Mouse (Mus musculus): ENCODE measurements around the gene Nlrc5.

Gene Nlrc5

DNA sequence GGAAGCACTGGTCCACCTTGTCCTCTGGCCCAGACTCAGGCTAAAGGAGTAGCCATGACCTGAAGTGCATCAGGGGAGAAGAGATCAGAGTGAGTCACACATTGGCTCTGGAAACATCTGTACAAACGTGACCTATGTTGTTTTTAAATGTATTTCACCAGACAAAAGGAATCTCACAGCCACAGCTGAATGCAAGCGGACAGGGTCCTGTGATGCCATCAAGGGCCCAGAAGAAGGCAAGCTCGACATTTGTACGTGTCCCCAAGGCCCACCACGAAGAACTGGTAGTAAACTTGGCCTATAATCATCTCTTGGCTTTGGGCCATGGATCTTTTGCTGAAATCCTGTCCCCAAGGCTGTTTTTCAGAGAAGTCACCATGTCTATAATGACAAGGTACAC lies 35.5 kb downstream of the Nlrc5 start:
- DNase-seq (ENCODE audit: low read depth, low spot score) = no peak

DNA sequence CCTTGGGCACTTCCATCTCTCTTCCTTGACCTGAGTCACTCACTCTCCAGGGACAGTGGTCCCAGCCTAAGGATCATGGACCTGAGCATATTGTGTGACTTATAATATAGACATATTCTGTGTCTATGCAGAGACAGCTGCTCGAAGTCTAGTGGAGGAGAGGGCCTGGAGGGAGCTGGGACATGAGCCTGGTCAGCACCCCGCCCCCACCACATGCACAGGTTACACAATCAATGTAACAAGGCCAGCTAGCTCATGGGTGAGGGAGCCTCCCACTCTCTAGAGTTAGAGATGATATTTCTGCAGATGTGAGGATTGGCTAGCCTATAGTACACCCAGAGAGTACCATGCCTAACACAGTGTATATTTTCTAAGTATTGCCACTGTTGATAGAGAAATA lies 36.6 kb downstream of the Nlrc5 start:
- DNase-seq (ENCODE audit: low read depth, low spot score) = no peak

DNA sequence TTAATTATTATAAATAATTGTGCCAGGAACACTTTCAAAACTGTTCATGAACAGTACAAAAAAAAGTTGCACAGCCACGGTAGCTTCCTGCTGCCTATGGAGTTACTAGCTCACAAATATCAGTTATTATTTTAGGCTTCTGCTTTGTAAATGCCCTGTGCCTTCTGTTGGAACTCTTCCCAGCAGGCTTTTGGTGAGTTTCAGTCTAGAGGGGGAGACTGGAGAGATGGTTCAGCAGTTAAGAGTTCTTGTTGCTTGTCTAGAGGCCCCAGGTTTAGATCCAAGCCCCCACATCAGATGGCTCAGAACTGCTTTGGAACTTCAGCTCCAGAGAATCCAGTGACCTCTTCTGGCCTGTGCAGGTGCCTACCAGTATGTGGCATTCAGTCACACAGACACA lies 37.1 kb downstream of the Nlrc5 start:
- DNase-seq (ENCODE audit: low read depth, low spot score) = no peak

DNA sequence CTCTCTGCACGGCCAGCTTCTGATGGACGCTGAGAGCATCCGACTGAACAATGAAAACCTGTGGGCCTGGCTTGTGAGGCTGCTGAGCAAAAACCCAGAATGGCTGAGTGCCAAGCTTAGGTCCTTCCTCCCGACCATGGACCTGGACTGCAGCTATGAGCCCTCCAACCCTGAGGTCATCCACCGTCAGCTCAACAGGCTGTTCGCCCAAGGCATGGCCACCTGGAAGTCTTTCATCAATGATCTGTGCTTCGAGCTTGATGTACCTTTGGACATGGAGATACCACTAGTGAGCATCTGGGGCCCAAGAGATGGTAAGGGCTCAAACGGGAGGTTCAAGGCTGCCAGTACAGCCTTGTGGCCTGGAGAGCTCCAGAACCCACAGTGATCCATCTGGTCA lies 38.6 kb downstream of the Nlrc5 start:
- DNase-seq (ENCODE audit: low read depth, low spot score) = no peak

DNA sequence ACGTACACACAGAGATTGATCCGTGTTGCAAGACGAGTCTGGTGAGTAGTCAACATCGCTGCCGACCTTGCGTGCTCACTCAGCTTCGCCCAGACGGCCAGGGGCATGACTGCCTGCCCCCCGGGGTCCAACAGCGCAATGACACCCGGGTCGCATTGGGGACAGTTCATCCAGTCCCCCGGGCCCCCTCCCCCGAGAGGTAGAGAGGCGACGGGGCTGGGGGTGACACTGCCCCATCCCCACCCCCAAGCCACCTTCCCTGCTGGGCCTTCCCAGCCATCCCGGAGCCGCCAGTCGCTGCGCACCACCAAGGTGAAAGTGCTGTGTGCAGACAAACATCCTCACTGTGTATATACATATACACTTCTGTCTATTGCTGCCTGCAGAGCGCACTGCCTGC lies 39.3 kb downstream of the Nlrc5 start:
- DNase-seq (ENCODE audit: low read depth, low spot score) = no peak

DNA sequence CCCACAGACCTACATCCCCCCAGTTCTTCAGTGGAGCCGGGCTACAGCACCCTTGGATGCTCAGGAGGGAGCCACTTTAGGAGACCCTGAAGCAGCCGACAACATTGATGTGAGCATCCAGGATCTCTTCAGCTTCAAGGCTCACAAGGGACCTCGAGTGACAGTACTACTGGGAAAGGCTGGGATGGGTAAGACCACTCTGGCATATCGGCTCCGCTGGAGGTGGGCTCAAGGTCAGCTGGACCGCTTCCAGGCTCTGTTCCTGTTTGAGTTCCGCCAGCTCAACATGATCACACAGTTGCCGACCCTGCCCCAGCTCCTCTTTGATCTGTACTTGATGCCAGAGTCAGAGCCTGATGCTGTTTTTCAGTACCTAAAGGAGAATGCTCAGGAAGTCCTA lies 41.6 kb downstream of the Nlrc5 start:
- no peak for DNase-seq (ENCODE audit: low read depth, low spot score)

DNA sequence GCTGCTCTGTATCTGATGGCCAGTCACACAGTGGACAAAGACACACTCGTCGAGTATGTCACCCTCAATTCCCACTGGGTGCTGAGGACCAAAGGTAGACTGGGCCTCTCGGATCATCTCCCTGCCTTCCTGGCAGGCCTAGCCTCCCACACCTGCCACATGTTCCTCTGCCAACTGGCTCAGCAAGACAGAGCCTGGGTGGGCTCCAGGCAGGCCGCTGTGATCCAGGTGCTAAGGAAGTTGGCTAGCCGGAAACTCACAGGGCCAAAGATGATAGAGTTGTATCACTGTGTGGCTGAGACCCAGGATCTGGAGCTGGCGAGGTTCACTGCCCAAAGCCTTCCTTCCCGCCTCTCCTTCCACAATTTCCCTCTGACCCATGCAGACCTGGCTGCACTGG lies 42.7 kb downstream of the Nlrc5 start:
- DNase-seq (ENCODE audit: low read depth, low spot score) = no peak

DNA sequence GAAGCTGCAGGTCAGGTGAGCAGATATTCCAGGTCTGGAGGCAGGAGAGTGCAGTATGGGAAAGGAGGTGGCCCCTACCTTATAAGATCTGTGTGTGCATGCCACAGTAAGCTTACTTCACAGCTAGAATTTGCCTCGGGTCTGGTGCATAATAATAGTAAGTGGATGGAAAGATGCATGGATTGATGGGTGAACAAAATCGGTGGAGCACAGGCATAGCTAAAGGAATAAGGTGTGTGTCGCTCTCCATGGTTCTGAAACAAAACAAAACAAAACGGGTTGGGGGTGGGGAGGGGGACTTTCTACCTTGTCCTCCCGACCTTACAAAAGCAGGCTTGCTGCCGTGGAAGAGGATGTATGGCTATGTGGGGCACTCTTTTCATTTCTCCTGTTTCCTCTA lies 47.9 kb downstream of the Nlrc5 start:
- peak; percentile 54 for DNase-seq (ENCODE audit: low read depth, low spot score)

DNA sequence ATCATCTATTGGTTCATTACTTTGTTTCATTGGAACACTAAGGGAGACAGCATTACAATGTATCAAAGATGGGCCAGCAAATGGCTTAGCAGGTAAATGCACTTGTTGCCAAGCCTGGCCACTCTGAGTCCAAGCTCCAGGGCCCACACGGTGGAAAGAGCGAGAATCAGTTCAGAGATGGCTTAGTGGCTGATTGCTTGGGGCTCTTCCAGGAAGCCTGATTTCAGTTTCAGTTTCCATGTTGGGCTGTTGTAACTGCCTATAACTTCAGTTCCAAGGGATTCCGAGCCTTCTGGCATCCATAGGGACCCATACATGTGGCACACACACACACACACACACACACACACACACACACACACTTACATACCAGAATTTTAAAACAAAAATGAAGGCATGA lies 51.1 kb downstream of the Nlrc5 start:
- DNase-seq (ENCODE audit: low read depth, low spot score) = no peak

DNA sequence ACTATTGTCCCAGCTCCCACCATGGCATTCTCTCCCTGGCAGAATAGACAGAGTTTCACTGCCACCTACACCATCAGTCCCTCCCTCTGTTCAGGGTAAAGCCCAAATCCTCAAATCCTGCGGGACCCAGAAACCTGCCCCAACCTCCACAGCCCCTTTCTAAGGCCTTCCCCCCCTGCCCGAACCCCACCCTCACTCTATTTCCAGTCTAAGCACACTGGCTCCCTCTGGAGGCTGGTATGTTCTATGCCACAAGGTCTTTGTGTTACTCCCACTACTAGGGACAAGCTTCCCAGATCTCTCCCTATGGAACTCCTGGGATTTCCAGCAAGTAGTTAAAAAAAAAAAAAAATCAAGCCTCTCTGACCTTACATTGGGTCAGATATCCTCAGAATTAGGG lies 51.7 kb downstream of the Nlrc5 start:
- peak; percentile 54 for DNase-seq (ENCODE audit: low read depth, low spot score)

DNA sequence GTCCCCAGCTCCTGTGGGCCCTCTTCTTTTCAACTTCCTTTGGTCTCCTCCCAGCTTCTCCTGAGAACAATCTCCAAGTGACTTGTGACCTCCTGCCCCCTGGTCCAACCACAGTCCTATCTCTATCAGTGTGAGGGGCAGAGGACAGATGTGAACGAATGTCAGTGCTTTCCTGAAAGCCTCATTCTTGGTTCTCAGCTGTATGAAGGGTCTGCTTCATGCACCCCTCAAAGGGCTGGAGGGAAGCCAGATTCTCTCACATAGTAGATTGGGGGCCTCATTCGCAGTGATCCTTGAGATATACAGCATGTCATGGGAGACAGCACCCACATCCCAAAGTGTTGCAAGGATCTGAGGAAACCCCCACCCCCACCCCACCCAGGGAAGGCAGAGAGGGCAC lies 53.9 kb downstream of the Nlrc5 start:
- DNase-seq (ENCODE audit: low read depth, low spot score) = no peak

DNA sequence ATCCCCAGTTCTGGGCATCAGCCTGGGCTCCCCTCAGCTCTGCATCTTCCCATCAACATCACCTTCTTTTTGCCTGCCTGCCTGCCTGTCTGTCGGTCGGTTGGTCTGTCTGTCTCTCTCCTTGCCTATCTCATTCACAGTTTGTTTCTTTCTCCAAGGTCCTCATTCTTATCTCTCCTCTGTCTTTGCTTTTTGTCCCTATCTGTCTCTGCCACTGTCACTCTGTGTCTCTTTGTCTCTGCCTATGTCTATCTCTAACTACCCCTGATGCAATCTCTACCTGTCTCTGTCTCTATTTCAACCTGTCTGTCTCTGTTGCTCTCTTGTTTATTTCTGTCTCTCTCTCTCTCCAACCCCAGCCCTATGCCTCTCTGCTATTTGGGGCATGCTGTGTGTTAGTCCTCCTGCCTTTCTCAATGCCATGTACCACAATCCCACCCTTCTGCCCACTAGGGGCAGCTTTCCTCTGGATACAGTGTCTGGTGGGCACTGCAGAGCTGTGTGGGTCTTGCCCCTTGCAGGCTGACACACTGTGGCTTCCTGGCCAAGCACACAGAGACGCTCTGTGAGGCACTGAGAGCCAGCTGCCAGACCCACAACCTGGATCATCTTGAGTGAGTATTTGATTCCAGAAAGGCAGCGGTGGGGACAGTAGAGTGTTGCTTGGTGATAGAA lies 55.8 kb downstream of the Nlrc5 start:
- no peak for DNase-seq (ENCODE audit: low read depth, low spot score)

DNA sequence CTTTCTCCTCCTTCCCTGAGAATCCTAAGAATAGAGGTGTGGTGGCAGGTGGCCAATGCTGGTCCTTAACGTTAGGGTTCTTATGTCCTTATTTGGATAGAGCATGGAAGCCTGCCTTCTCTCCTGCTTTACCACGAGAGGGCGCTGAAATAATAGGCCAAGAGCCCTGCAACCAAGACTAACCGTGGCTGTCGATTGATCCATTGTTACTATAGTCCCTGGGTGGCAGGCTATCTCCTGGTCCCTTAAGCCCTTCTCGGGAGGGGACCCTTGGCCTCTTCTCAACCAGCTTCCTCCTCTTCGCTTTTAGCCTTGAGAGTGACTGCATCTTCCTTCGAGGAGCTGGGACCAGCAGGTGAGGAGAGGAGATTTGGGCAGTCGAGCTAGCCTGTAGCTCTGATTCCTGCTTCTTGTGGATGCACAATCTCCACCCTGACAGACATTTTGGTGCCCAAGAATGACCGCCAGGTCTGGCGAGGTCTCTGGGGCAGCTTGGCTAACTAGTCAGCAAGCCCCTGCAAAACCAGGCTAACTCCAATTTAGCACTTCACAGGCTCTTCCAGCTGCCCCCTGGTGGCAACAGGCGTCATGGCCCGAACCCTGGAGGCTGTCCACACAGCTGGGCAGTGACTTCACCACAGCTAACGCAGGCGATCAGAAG lies 58.0 kb downstream of the Nlrc5 start:
- peak; percentile 78 for DNase-seq (ENCODE audit: low read depth, low spot score)

DNA sequence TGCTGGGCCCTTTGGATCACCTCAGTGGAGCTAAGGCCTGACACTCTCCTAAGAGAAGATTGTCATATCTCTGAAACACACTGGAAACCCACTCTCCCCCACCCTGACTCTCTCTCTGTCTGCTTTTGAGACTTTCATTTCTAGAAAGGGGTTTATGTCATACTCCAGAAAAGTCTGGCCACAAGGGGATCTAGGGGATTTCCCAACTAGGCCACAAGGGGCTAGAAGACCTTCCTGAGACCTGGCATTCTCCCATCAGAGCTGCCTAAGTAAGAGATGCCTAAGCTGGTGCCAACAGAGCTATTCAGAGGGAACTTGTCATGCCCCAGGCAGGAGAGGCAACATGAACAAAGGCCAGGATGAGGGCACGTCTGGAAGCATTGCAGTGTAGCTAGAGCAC lies 59.1 kb downstream of the Nlrc5 start:
- DNase-seq (ENCODE audit: low read depth, low spot score) = no peak

DNA sequence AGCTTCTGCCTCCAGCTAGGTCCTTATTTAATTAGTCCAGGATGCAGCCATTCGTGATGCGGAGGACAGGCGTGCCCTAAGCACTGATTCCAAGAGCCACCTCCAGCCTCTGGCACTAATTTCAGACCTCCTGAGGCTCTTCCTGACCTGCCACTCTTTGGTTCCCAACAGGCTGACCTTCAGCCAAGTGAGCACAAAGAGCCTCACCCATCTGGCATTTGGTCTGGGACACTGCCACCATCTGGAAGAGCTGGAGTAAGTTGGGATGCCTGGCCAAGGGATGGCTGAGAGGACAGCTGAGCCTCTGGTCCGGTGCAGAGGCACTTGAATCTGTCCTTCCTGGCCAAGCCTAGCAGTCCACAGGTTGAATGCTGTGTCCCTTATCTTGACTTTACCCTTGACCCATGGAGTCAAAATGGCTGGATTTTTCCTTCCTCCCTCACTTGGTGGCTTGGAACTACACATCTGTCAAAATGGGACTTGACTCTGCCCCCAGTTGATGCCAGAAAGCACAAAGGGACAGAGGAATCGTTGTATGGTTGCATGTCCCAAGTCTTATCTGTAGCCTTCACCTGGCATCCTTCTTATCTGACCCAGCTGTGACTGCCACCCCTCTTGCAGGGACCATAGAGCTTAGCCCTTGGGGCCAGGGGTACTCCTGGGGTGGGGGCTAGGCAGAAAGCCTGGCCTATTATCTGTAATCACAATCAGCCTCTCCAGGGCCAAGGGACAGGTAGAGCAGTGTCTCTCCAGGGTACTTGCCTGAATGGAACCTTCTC lies 81.5 kb downstream of the Nlrc5 start:
- DNase-seq (ENCODE audit: low read depth, low spot score) = no peak

DNA sequence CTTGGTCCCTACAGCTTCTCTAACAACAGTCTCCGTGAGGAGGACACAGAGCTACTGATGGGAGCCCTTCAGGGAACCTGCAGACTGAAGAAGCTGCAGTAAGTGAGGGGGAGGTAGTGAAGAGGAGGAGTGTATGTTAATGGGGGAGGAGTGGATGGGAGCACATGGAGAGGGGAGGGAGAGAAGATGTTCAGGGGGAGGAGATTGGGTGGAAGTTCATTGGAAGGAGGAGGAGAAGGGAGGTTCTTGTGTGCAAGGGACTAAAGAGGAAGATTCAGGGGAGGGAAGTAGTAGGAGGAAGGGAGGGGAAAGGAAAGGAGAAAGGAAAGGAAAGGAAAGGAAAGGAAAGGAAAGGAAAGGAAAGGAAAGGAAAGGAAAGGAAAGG lies 82.0 kb downstream of the Nlrc5 start:
- DNase-seq (ENCODE audit: low read depth, low spot score) = no peak

DNA sequence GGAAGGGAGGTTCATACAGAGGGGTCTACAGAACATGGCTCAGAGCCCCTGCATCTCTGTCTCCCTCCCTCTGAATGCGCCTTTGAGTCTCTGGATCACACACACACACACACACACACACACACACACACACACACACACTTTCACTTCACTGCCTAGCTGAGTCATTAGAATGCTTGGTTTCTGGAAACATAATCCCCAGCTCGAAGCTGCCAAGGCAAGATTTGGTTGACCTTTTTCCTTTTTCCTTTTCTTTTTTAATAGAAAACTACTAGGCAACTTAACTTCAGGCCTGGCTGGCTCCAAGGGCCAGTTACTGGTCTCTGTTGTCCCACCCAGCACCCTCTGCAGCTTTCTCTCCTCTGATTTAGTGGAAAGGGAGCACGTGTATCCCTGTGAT lies 82.6 kb downstream of the Nlrc5 start:
- DNase-seq (ENCODE audit: low read depth, low spot score) = no peak

DNA sequence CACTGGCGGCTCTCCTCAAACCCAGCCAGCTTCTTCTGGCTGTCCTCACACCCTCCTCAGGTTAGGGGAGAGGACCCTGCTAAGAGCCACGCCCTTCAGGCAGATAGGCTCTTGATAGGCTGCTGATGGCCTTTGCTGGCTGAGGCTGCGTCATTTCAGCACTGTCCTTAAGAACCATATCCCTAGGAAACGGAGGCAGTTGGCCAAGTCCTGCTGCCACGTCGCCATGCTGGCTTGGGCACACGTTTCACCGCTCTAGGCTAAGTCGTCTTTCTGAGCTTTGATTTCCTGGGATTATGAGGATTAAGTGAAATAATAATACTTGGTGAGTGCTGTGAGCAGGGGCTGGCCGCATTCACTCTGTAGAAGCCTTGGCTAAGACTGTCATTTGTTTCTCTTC lies 84.2 kb downstream of the Nlrc5 start:
- DNase-seq (ENCODE audit: low read depth, low spot score) = no peak

DNA sequence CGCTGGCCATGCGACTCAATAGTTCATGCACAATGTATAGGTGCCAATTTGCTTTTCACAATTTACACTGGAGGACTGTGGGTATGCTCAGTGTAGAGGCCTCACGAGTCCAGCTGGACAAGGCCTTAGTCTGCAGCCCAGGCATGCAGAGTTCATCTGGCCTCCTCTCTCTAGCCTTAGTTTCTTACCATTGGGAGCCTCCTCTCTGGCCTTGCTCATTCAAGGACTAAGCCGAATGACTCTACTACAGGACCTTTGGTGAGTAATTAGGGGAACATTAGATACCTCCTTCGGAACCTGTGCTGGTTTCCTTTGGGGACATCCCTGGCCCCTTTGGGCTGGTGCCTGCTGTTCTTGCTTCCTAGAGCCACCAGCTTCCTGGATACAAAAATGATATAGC lies 84.9 kb downstream of the Nlrc5 start:
- DNase-seq (ENCODE audit: low read depth, low spot score) = no peak

DNA sequence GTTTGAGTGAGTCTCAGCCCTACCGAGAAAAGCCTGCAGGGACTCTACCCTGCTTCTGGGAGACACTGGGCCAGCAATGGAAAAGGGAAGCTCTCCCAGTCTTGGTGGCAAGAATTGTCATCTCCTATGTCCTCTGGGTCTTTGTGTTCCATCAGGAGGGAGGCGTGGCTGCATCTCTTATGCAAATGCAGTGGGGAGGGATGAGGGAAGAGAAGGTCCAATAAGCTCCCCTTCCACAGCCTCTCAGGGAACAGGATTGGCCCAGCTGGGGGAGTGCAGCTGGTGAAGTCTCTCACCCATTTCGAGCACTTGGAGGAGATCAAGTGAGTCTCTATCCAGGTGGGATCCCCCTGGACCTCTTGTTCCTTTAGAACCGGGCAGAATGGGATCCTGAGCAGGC lies 87.3 kb downstream of the Nlrc5 start:
- no peak for DNase-seq (ENCODE audit: low read depth, low spot score)

DNA sequence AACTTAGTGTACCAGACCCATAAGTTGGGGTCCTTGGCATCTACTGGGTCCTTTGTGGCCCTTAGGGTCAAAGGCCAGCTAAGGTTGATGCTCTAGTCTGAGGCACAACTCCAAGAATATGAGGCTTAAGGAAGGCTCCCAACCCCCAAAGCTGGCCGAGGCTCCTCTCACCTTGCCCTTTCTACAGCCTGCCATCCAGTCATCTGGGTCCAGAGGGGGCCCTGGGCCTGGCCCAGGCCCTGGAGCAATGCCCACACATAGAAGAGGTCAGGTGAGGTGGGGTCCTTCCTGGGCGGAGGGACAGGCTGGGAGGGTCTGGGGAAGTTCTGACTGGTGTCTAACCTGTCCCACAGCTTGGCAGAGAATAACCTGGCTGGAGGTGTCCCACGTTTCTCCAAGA lies 88.3 kb downstream of the Nlrc5 start:
- DNase-seq (ENCODE audit: low read depth, low spot score) = no peak

DNA sequence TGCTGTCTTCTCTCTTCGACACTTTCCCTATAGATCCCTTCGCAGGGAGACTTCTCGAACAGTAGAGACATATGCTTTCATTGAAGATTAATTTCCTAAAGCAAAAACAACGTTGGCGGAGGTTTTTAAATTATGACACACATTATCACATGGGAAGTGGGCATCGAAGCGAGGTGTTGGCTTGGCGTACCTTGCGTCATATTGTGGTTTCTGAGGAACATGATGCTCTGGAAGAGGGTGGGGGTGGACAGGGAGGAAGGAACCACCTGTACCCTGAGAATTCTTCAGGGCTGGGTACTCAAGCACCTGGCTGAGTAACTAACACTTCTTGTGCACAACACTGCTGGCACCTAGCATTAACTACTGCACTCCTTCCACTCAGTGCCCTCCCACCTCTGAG lies 90.4 kb downstream of the Nlrc5 start:
- DNase-seq (ENCODE audit: low read depth, low spot score) = no peak

DNA sequence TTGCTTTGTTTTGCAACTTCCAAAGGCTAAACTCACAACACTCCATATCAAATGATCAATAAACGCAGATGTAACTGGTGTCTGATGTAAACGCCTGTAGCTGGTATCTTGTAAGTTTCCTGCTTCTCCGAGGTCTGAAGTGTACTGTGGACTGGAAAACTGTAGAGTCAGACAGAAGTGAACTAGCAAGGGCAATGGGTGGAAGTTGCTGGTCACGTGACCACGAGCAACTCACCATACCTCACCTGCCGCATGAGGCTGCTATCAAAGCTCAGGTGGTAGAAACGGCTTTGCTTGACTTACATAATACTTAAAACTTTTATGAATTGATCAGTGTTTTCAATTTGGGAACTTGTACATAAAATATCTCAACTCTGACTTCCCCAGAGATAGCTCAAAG lies 93.0 kb downstream of the Nlrc5 start:
- DNase-seq (ENCODE audit: low read depth, low spot score) = no peak
